Mouse (Mus musculus): ENCODE measurements around the gene Asns.
"Not testable (repeated sequence)": the region's sequence is repeated elsewhere in the genome, so short reads cannot be mapped to it uniquely, and the experiment has no call there.

GRCm38 (mm10) chr6:7665902-7666301, 27.2 kb downstream of the Asns start:
- TF ChIP-seq CTCF, EP300 (IDR thresholded peaks at IDR 0.05; ENCODE audit: low read depth): not testable (repeated sequence)

Data from heart, postnatal 0 days (tissue).